Mouse (Mus musculus) embryonic facial prominence, embryonic 10.5 days (tissue): Measurements from ENCODE around the gene Ugt1a6b. TPM values are rescaled to one million over a fixed set of nuclear protein-coding genes. Genes with fewer than 3 reads are reported as not detected.
A peak's percentile ranks its signal among the peaks of the same experiment; 100 is the strongest.
"Not testable (repeated sequence)": the region's sequence is repeated elsewhere in the genome, so short reads cannot be mapped to it uniquely, and the experiment has no call there.

Experiments used
- DNase-seq: peaks from one replicate; pipeline ENCODE4 v3.0.0-alpha.2; 2017; ENCODE audit warnings: low spot score
- H3K27ac ChIP-seq: fragments of 300-500 bp; sonication (generic); replicated peaks from 2 replicates; pipeline ENCODE4 v1.5.1; 2016; ENCODE audit warnings: mild to moderate bottlenecking
- H3K27me3 ChIP-seq: fragments of 300-500 bp; sonication (generic); replicated peaks from 2 replicates; pipeline ENCODE4 v1.6.1; 2016; ENCODE audit warnings: low read depth, mild to moderate bottlenecking; ENCODE audit not compliant: poor library complexity, severe bottlenecking
- H3K36me3 ChIP-seq: fragments of 300-500 bp; sonication (generic); replicated peaks from 2 replicates; pipeline ENCODE4 v1.6.1; 2016; ENCODE audit warnings: mild to moderate bottlenecking, moderate library complexity
- H3K4me1 ChIP-seq: fragments of 300-500 bp; sonication (generic); 2 replicates; pipeline ENCODE4 v1.6.1; 2016
- H3K4me3 ChIP-seq: fragments of 300-500 bp; sonication (generic); 2 replicates; pipeline ENCODE4 v1.5.1; 2016; ENCODE audit warnings: mild to moderate bottlenecking, moderate library complexity
- H3K9me3 ChIP-seq: fragments of 300-500 bp; sonication (generic); 2 replicates; pipeline ENCODE4 v1.6.1; 2016; ENCODE audit warnings: mild to moderate bottlenecking
- WGBS: fragments of 180-500 bp; shearing (Covaris S2); methylation state at CpG from one replicate; pipeline ENCODE4 v1.1.7; 2016; 5-methylcytosine and 5-hydroxymethylcytosine counted together
- polyA plus RNA-seq: library from polyadenylated mRNA; unstranded; fragments of >200 nt; fragmentation: Nextera tagmentation; extraction: Ambion mirVana; gene quantifications from 2 replicates; pipeline ENCODE4 v1.2.1, GENCODE M21; 2016

The Ugt1a6b gene
- polyA plus RNA-seq, 1 experiment from 2014 or later: not detected

DNA sequence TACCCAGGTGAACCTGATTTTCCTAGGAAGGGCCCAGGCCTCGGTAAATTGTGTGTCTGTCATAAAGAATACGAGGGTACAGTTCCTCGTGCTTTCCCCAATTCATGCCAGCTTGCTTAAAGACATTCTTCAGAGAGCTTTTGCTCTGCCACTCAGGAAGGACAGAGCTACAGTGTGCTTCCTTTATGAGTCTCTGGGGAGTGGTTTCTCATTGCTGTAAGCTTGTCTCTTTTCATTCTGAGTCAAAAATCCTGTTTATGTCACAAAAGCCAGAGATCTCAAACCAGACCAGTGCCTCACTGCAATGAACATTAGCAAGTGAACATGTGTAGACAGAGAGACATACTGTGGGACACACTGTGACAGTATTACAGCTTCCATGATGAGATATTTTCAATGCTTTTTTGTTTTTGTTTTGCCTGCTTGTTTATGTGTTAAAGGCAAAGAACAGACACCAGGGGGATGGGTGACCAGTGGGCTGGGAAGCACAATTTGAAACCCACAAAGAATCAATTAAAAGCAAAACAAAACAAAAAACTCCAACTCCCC is 30.9 kb downstream of the Ugt1a6b start:
- Histone ChIP-seq H3K9me3 (no peaks in the 10 kb centered on the region), H3K36me3 (no peaks in the 10 kb centered on the region), H3K27me3 (no peaks in the 10 kb centered on the region), H3K4me3 (no peak overlapping the region), H3K27ac (peak overlapping the region; percentile 35; the same call in 1 of the 2 replicates), H3K4me1 (peaks cover 12% of the 10 kb centered on the region)
- DNase-seq: no peak
- WGBS: 68% methylated on average over 3 of the region's 3 CpGs

DNA sequence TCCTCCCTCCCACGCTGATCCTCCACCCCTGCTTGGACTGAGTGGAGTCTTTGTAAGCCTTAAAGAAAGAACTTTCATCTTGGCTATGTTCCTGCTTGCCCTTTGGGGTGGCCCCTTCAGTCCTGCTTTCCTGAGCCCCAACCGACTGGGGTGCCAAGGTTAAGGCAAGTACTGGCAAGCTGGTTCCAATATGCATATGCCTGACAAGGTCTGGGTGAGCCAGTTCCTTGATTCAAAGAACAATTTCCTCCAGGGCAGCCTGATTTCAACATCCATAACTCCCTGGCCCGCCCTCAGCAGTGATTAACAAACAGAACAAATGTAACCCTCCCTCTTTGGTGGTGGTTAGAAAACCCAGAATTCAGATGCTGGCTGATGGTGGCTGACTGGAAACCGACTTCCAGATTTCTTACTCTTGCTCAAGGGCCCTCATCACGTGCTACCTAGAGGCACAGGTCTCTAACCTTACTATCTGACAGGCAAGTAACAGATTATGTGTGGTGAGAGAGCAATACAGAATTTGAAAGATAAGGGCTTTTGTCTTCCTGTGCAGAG is 31.5 kb downstream of the Ugt1a6b start, which contains the start of gene Ugt1a6a:
Gene Ugt1a6a, plus strand, starts transcription at position 353 of the 555 bp plus-strand sequence.
- peaks cover 12% of the 10 kb centered on the region for H3K4me1 ChIP-seq
- not testable (repeated sequence) for H3K9me3 ChIP-seq, H3K36me3 ChIP-seq, H3K4me3 ChIP-seq, H3K27me3 ChIP-seq
- peak; percentile 8 for DNase-seq
- 43% methylated on average over 5 of the region's 5 CpGs for WGBS
- peak within 1 kb of the TSS; percentile 35; the same call in 1 of the 2 replicates for H3K27ac ChIP-seq

- not testable (repeated sequence) for H3K4me3 ChIP-seq, H3K27ac ChIP-seq, DNase-seq, H3K9me3 ChIP-seq, H3K27me3 ChIP-seq, H3K36me3 ChIP-seq
- 93% methylated on average over 6 of the region's 6 CpGs for WGBS
- H3K4me1 ChIP-seq: peaks cover 12% of the 10 kb centered on the region
Observed at GRCm38 (mm10) chr1:88135229-88135904, 32.3 kb downstream of the Ugt1a6b start.

GRCm38 (mm10) chr1:88136646-88137045 is 33.6 kb downstream of the Ugt1a6b start:
- no peaks in the 10 kb centered on the region for H3K36me3 ChIP-seq
- WGBS: 78% methylated on average over 2 of the region's 2 CpGs
- H3K27me3 ChIP-seq: no peaks in the 10 kb centered on the region
- H3K4me1 ChIP-seq: peaks cover 12% of the 10 kb centered on the region
- H3K4me3 ChIP-seq: no peak overlapping the region
- DNase-seq: no peak
- H3K9me3 ChIP-seq: no peaks in the 10 kb centered on the region
- no peak overlapping the region for H3K27ac ChIP-seq

DNA sequence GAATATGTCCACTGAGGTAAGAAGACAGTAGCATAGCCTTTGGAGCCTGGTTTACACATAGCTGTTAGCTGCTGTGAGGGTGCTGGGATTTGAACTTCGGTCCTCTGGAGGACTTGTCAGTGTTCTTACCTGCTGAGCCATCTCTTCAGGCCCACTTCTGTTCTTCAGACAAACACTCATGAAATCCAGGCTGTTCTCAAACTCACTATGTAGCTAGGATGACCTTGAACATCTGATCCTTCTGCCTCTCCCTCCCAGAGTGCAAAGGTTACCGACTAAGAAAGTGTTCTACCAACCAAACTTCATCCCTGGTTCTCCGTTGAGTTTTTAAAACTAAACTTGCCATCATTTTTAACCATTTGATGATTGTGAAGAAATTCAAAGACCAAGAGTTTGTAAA is 34.2 kb downstream of the Ugt1a6b start:
- H3K4me3 ChIP-seq: no peak overlapping the region
- no peaks in the 10 kb centered on the region for H3K36me3 ChIP-seq
- H3K9me3 ChIP-seq: no peaks in the 10 kb centered on the region
- peaks cover 12% of the 10 kb centered on the region for H3K4me1 ChIP-seq
- 90% methylated on average over 3 of the region's 3 CpGs for WGBS
- H3K27ac ChIP-seq: no peak overlapping the region
- H3K27me3 ChIP-seq: no peaks in the 10 kb centered on the region
- no peak for DNase-seq

GRCm38 (mm10) chr1:88138145-88138544 is 35.1 kb downstream of the Ugt1a6b start:
- WGBS: 87% methylated on average over 1 of the region's 1 CpGs
- Histone ChIP-seq H3K4me1 (peaks cover 12% of the 10 kb centered on the region), H3K27me3 (no peaks in the 10 kb centered on the region), H3K9me3 (no peaks in the 10 kb centered on the region), H3K4me3 (no peak overlapping the region), H3K36me3 (no peaks in the 10 kb centered on the region), H3K27ac (no peak overlapping the region)
- DNase-seq: no peak

- not testable (repeated sequence) for H3K4me1 ChIP-seq, H3K9me3 ChIP-seq, H3K4me3 ChIP-seq, H3K27me3 ChIP-seq, DNase-seq, H3K36me3 ChIP-seq, H3K27ac ChIP-seq
- WGBS: 69% methylated on average over 1 of the region's 1 CpGs
Observed at GRCm38 (mm10) chr1:88140492-88140891, 37.4 kb downstream of the Ugt1a6b start.

DNA sequence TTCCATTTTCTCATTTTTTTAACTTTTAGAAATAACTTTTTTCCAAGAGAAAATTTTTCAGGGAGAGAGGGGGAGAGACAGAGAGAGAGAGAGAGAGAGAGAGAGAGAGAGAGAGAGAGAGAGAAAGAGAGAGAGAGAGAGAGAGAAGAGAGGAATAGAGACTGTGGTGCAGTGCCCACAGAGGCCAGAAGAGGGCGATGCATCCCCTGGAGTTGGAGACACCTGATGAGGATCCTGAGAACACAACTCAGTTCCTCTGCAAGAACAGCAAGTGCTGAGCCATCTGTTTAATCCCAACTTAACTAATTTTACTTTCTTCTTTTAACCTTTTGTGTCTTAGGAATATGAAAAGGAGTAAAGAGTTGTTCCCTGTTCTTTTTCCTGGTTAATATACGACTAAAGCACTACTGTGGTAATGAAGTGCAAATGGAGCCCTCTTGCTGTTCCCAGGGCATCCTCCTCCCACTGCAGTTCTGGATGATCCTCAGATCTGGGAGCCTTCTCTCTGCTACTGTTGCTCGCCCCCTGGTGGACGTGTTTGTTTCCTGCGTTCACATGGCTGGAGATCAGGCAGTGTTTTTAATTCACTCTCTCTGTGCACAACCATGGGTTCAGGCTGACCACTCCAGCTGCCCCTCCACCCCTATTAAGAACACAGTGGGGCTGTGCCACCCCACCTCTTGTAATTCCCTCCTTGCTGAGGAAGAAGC is 41.1 kb downstream of the Ugt1a6b start:
- H3K27ac ChIP-seq: not testable (repeated sequence)

GRCm38 (mm10) chr1:88145278-88145677 is 42.2 kb downstream of the Ugt1a6b start:
- not testable (repeated sequence) for H3K27ac ChIP-seq, H3K36me3 ChIP-seq, H3K9me3 ChIP-seq, H3K27me3 ChIP-seq, H3K4me1 ChIP-seq, H3K4me3 ChIP-seq
- DNase-seq: peak; percentile 24
- WGBS: 55% methylated on average over 2 of the region's 2 CpGs

More for the DNA sequence above, 41.1 kb downstream of the Ugt1a6b start:
- H3K4me1 ChIP-seq, H3K36me3 ChIP-seq, H3K4me3 ChIP-seq, H3K27me3 ChIP-seq, H3K9me3 ChIP-seq: not testable (repeated sequence)
- DNase-seq: peak; percentile 49
- 2% methylated on average over 5 of the region's 5 CpGs for WGBS

- not testable (repeated sequence) for H3K9me3 ChIP-seq, H3K27me3 ChIP-seq, H3K36me3 ChIP-seq, H3K27ac ChIP-seq, H3K4me3 ChIP-seq, H3K4me1 ChIP-seq
- peak; percentile 11 for DNase-seq
- WGBS: 75% methylated on average over 2 of the region's 2 CpGs
Observed at GRCm38 (mm10) chr1:88150133-88150532, 47.1 kb downstream of the Ugt1a6b start.

- WGBS: 88% methylated on average over 2 of the region's 2 CpGs
- Histone ChIP-seq H3K27ac (no peak overlapping the region), H3K27me3 (no peaks in the 10 kb centered on the region), H3K4me3 (no peak overlapping the region), H3K4me1 (no peaks in the 10 kb centered on the region), H3K36me3 (no peaks in the 10 kb centered on the region), H3K9me3 (no peaks in the 10 kb centered on the region)
- DNase-seq: no peak
Observed at GRCm38 (mm10) chr1:88158430-88158829, 55.4 kb downstream of the Ugt1a6b start.

DNA sequence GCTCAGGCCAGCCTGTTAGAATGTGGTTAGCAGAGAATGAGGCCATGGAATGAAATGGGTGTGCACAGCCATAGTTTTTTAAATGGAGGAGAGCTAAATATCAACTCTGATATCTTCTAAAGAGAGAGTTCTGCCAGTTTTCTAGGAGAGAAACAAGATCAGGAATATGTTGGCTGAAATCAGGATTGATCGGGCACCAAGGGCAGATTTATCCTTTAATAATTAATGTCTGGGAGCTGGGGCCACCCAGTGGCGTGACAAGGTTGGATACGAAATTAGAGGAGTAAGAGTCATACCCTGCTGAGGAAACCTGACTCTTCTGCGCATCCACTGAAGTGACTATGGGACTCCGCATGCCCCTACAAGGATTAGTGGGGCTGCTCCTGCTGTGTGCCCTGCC is 62.7 kb downstream of the Ugt1a6b start, which contains the start of gene Ugt1a5:
Gene Ugt1a5, plus strand, starts transcription at position 302 of the 400 bp plus-strand sequence.
- no peak for DNase-seq
- no peaks in the 10 kb centered on the region for H3K36me3 ChIP-seq
- no peaks in the 10 kb centered on the region for H3K9me3 ChIP-seq
- WGBS: 79% methylated on average over 5 of the region's 5 CpGs
- H3K27ac ChIP-seq: no peak within 1 kb of the TSS
- no peaks in the 10 kb centered on the region for H3K4me1 ChIP-seq
- no peak within 1 kb of the TSS for H3K4me3 ChIP-seq
- H3K27me3 ChIP-seq: no peaks in the 10 kb centered on the region
